Mouse (Mus musculus) heart, adult 2 months (tissue): Measurements from ENCODE around the gene Gm42372.

Experiments used
- CTCF ChIP-seq: fragments of 200-600 bp; IDR thresholded peaks from 2 replicates; pipeline ENCODE4 v1.8.1; 2022; ENCODE audit warnings: antibody characterized with exemption, mild to moderate bottlenecking, moderate library complexity
- POLR2A ChIP-seq: fragments of 200-500 bp; IDR thresholded peaks from 2 replicates; pipeline ENCODE4 v1.6.1; 2011; ENCODE audit warnings: mild to moderate bottlenecking, low read depth, low read length, control low read depth; ENCODE audit not compliant: insufficient read depth

GRCm38 (mm10) chr7:16990006-16990744 is 7.3 kb downstream of the Gm42372 start:
- no peak for TF ChIP-seq CTCF
- no peak for TF ChIP-seq POLR2A
